Mouse (Mus musculus) G1E (cell line): ENCODE measurements at regions not wholly inside any gene's neighbourhood (a gene's known extent, or its start where the extent isn't known, plus 50 kb on each side); places are given as distances from the start of the nearest gene placed in this dataset.

ENCODE experiments used
- GATA2 ChIP-seq: IDR thresholded peaks from 2 replicates; pipeline ENCODE4 v1.6.1; 2012; ENCODE audit warnings: low read depth, low read length, inconsistent platforms, borderline replicate concordance
- TAL1 ChIP-seq: conservative IDR thresholded peaks from 2 replicates; pipeline ENCODE4 v1.6.1; 2012; ENCODE audit warnings: low read depth, low read length, inconsistent platforms, mixed read lengths

DNA sequence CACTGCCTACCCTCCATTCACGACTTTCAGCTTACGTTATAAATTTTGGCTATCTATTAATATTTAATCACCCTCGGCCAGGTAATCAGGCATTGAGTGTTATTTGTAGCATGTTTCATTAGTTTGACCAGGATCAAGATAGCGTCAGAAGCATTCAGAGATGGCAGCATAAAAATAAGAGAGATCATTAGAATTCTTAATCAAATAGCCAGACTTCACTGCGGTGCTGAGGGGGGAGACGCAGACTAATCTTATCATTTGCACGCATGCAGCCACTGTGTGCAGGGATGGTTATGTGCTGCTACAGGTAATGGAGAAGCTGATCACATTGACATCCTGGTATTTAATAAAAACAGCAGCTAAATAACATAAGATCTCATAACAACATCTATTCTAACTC is 574.5 kb upstream of the Klhl1 start:
- TF ChIP-seq GATA2 (no peak), TAL1 (no peak)
